Mouse (Mus musculus) heart, postnatal 36 days (tissue): ENCODE measurements around the gene Taf11. TPM values are rescaled to one million over a fixed set of nuclear protein-coding genes. Genes with fewer than 3 reads are reported as not detected.

ENCODE experiments used
- DNase-seq, 2 experiments: peaks; one replicate each; pipeline ENCODE4 v3.0.0; 2021 to 2022
- intact Hi-C: fragments of 180-260 bp; cut with DNase I; formaldehyde crosslinking; loops from one replicate; pipeline ENCODE4 v1.15.1; 2025
- total RNA-seq, 2 experiments: library from RNA; stranded (reverse); gene quantifications; 2 replicates each; pipeline ENCODE4 v1.2.3; 2021

The Taf11 gene
- total RNA-seq: 10 to 100 TPM; 22.6 to 23.7 TPM

DNA sequence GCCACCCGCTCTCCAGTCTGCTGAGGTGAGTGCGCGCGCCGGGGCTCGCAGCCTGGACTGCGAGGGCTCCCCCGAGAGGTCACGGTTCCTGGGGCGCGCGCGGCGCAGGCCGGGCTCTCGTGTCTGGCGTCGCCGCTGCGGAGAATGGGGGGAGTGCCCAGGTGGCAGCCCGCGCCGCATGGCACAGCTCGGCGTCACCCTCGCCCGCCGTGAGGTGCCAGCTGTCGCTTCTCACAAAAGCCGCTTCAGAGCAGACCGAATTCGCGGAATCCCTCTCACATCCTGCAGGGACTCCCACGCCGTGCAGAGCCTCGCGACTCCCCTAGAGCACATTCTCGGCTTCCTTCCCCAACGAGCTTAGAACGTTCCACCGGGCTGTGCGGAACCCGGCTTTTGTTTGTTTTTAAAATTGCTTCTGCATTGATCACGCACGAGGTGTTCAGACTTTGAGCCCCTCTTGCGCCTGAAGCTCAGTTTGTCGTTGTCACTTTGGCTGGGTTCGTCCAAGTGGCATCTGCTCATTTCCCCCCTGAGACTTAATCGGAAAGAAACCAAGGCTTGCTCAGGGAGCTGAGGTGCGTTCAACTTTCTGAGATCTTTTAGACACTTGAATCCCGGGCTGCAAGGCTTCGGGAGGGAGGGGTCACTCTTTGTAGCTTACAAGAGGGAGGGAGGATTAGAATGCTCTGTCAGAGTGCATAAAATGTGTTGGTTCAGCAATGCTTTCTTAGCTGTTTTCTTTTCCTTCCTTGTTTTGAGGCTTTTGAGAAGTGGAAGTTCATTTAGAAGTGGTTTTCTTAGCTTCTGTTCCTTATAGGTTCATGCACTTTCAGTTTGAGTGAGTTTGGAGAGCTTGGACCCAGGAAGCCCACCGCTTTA, at the start of gene Taf11:
Gene Taf11, minus strand, starts transcription at position 223 of the 879 bp plus-strand sequence.
- intact Hi-C loops: loop anchor here (2.0 to 5.0 kb wide), 6 partner anchors 37 to 252 kb away; no protein-coding TSS in a partner anchor
- no peak for DNase-seq

DNA sequence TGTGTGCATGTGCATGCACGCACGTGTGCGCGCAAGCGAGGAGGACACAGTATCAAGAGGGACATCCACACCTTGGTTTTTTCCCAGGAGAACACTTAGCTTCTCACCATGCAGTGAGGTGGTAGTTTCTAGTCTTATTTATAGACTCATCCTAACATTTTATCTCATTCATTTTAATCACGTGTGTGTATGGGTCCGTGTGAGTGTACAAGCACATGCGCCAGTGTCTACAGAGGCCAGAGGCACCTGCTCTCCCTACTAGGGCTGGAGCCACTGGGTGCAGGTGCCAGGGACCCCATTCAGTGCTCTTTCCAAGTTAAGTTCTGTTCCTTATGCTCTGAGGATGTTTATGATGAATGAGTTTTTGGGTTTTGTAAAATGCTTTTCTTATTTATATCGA, 48.0 kb upstream of the Taf11 start:
- intact Hi-C loops: no loop called here
- no peak for DNase-seq

GRCm38 (mm10) chr17:27954629-27955402, 45.2 kb upstream of the Taf11 start:
- DNase-seq: peak in 1 of 2 experiments; percentile 34
- intact Hi-C loops: no loop called here

- intact Hi-C loops: no loop called here
Observed at GRCm38 (mm10) chr17:27953136-27953535, 43.5 kb upstream of the Taf11 start.

GRCm38 (mm10) chr17:27947155-27947554, 37.5 kb upstream of the Taf11 start:
- intact Hi-C loops: loop anchor here (5.0 kb wide), 1 partner anchor 35 kb away; no protein-coding TSS in a partner anchor
- no peak for DNase-seq

More at GRCm38 (mm10) chr17:27953136-27953535, 43.5 kb upstream of the Taf11 start:
- no peak for DNase-seq

- intact Hi-C loops: loop anchor here (5.0 kb wide), 1 partner anchor 34 kb away; no protein-coding TSS in a partner anchor
- no peak for DNase-seq
Observed at GRCm38 (mm10) chr17:27946371-27946770, 36.7 kb upstream of the Taf11 start.

GRCm38 (mm10) chr17:27945546-27946216, 36.0 kb upstream of the Taf11 start:
- intact Hi-C loops: loop anchor here (5.0 kb wide), 1 partner anchor 33 kb away; no protein-coding TSS in a partner anchor
- no peak for DNase-seq

DNA sequence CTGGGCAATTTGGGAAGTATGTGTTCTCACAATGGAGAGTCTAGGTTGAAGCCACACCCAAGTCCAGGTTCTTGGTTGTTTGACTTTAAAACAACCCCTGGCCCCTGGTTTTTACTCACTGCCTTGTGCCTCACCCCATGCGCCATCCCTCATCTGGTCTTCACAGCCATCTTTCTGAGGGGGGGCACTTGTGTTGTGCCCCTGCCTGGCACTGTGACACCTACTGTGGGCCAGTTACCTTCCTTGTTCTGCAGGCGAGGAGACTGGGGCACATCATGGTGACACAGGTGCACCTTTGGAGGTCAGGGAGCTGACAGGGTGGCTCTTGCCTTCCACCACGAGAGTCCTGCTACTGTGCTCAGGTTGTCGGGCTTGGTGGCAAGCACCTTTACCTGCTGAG, 32.5 kb upstream of the Taf11 start:
- no peak for DNase-seq
- intact Hi-C loops: no loop called here

DNA sequence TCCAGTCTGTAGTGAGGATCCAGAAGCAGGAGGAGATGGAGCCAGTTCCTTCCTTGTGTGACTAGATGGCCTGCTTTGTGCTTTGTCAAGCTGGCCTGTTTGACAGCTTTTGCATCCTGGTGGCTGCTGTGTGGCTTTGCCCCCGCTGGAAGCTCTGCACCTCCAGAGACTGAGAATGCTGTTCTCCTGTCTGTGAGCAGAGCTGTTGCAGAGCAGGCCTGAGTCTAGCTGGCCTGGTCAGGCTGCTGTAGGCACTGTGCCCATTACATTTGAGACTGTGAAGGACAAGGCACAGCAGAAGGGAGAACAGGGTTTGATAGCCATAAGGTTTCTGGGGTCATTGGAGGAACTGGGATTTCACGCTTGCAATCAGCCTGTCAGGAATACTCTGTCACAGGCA, 32.1 kb upstream of the Taf11 start:
- DNase-seq: no peak
- intact Hi-C loops: no loop called here

GRCm38 (mm10) chr17:27941178-27941577, 31.5 kb upstream of the Taf11 start:
- intact Hi-C loops: no loop called here
- DNase-seq: no peak

DNA sequence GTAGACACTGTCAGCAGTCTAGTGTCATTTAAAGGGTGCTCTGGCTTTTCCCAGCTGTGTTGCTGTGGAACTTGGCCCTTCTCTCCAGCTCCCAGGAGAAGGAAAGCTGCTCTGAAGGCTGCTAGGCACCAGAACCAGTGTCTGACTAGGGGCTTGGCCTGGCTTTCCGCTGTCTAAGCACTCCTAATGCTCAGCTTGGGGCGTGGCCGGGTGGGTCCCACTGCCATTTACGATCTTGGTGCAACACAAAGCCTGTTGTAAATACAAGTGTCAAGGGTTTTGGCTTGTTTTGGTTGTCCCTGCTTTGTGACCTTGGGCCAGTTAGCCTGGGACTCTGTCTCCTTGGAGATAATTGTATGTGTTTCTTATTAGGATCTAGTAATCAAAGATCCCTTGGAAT, 30.7 kb upstream of the Taf11 start:
- intact Hi-C loops: no loop called here

GRCm38 (mm10) chr17:27939028-27939427, 29.4 kb upstream of the Taf11 start:
- no peak for DNase-seq
- intact Hi-C loops: no loop called here

More for the DNA sequence above, 30.7 kb upstream of the Taf11 start:
- no peak for DNase-seq

- no peak for DNase-seq
- intact Hi-C loops: no loop called here
Observed at GRCm38 (mm10) chr17:27938121-27938754, 28.6 kb upstream of the Taf11 start.

DNA sequence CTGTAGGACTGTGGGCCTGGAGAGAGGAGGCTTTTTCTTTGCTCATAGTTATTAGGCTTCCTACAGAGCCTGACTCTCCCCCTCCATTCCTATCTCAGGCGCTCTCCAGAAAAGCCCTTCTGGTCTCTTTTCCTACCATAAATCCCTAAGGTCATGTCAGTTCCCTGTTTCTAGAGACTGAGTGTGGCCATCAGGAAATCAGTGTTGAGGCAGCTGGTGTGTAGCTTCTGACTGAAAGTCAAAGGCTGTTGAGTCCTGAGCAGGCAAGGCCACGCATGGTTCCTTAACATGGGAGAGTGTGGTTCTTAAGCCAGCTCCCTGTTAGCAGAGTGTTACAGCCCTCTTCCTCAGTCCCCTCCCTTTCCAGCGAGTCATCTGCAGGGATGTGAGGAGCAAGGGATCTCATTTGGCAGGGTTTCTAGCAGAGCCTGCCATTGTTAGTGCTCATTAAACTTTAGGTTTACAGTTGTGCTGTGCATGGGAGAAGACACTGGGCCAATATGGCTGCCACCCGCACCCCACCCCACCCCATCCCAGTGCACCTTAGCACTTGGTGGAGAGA, 27.5 kb upstream of the Taf11 start:
- no peak for DNase-seq
- intact Hi-C loops: no loop called here

GRCm38 (mm10) chr17:27935091-27935490, 25.4 kb upstream of the Taf11 start:
- DNase-seq: no peak

GRCm38 (mm10) chr17:27934136-27934910, 24.7 kb upstream of the Taf11 start:
- DNase-seq: no peak
- intact Hi-C loops: loop anchor here (2.0 kb wide), 1 partner anchor 34 kb away; no protein-coding TSS in a partner anchor

More at GRCm38 (mm10) chr17:27935091-27935490, 25.4 kb upstream of the Taf11 start:
- intact Hi-C loops: loop anchor here (2.0 kb wide), 1 partner anchor 34 kb away; no protein-coding TSS in a partner anchor

DNA sequence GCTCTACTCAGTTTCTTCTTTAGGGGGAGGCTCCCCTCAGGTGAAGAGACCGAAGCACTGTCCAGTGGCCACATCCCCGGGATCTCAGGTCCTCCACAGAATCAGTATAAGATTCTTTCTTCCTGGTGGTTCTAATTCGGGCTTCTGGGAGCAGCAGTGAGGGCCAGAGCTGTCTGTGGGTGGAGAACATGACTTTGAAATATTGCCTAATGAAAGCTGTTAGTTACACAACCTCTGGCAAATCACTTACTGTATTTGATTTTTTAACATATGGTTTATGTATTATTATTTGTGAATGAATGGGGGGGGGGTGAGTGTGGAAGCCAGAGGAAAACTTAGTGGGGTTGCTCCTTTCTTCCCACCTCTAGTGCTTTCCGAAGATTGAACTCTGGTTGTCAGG, 22.2 kb upstream of the Taf11 start:
- DNase-seq: no peak
- intact Hi-C loops: no loop called here

- no peak for DNase-seq
Observed at GRCm38 (mm10) chr17:27930291-27930690, 20.6 kb upstream of the Taf11 start.

GRCm38 (mm10) chr17:27925504-27925903, 15.9 kb upstream of the Taf11 start:
- intact Hi-C loops: no loop called here
- DNase-seq: no peak

More at GRCm38 (mm10) chr17:27930291-27930690, 20.6 kb upstream of the Taf11 start:
- intact Hi-C loops: no loop called here
